Comparison of ENCODE assay signal across 14 mouse cellular contexts in genomic region chr4:13251571-13251970, GRCm38 (mm10).
A peak's percentile ranks its signal among the peaks of the same experiment; 100 is the strongest.
DNase-seq lines count a peak whose midpoint lies in the region.
"Had no signal": no experiment of that assay in that cellular context is flagged by ENCODE, and none has a peak within 500 bp of the region (broad histone marks: within the 10 kb centered on the region; RNA-seq: fewer than 3 reads in every experiment).

No protein-coding gene starts in this region.

- peak; percentile 56 to 76 for DNase-seq in cerebellum, postnatal 10 days
- DNase-seq in cerebellum, adult 11-12 months, result no peak
- peak; percentile 43 for DNase-seq in left cerebral cortex, postnatal 4 days
- DNase-seq in left cerebral cortex, postnatal 14 days (ENCODE audit: low spot score in 2 of 2), result no peak
- DNase-seq: adrenal gland, adult 2 months; adrenal gland, adult 8-10 months; adrenal gland, postnatal 10 days; adrenal gland, postnatal 14 days; adrenal gland, postnatal 25 days; adrenal gland, postnatal 36 days; B cell, adult 2 months; cerebellum, adult 11 months; cerebellum, adult 18-20 months; cerebellum, adult 2 months had no signal

- intact Hi-C loops in left cerebral cortex, postnatal 4 days (cut with DNase I), result no loop called here
- intact Hi-C loops in left cerebral cortex, postnatal 14 days (cut with DNase I), result no loop called here

Comparison
In these comparisons a context has a peak if more than half of its experiments do, and no peak if none do; other contexts are left out.
1. DNase-seq: peak in cerebellum, postnatal 10 days (2 of 2) and left cerebral cortex, postnatal 4 days (single experiment); none in cerebellum, adult 11-12 months (single experiment) and left cerebral cortex, postnatal 14 days (0 of 2).